In genomic region chr2:31318162-31318561, GRCm38 (mm10) we compare ENCODE assay signal across 15 mouse cellular contexts. TPM values are rescaled to one million over a fixed set of nuclear protein-coding genes. Genes with fewer than 3 reads are reported as not detected.
A peak's percentile ranks its signal among the peaks of the same experiment; 100 is the strongest.
DNase-seq lines count a peak whose midpoint lies in the region; ATAC-seq lines count a peak whose summit lies in the region.
"Had no signal": no experiment of that assay in that cellular context is flagged by ENCODE, and none has a peak within 500 bp of the region (broad histone marks: within the 10 kb centered on the region; RNA-seq: fewer than 3 reads in every experiment).

No protein-coding gene starts in this region.

- ATAC-seq in heart, embryonic 15.5 days (replicated peaks; ENCODE audit: insufficient number of reproducible peaks, insufficient read depth, low FRiP score, low read depth), result peak; percentile 82

- peaks cover 55% of the 10 kb centered on the region for H3K27me3 ChIP-seq in heart, embryonic 15.5 days
- peaks cover 65% of the 10 kb centered on the region for H3K27me3 ChIP-seq in limb, embryonic 10.5 days (ENCODE audit: low read depth, poor library complexity, severe bottlenecking)

- 14% methylated on average over 2 of the region's 2 CpGs for WGBS in heart, embryonic 15.5 days
- WGBS in limb, embryonic 10.5 days, result 16% methylated on average over 2 of the region's 2 CpGs

- no peak overlapping the region for H3K9ac ChIP-seq in heart, embryonic 15.5 days
- H3K9ac ChIP-seq: hindbrain, embryonic 12.5 days; midbrain, embryonic 12.5 days had no signal

- H3K4me1 ChIP-seq in heart, embryonic 15.5 days (replicated peaks), result peaks cover 15% of the 10 kb centered on the region
- peaks cover 22% of the 10 kb centered on the region for H3K4me1 ChIP-seq in limb, embryonic 10.5 days

- no peaks in the 10 kb centered on the region for H3K9me3 ChIP-seq in heart, embryonic 15.5 days (replicated peaks)
- no peaks in the 10 kb centered on the region for H3K9me3 ChIP-seq in limb, embryonic 10.5 days (replicated peaks)
- H3K9me3 ChIP-seq: forebrain, embryonic 10.5 days; hindbrain, embryonic 12.5 days; midbrain, embryonic 12.5 days had no signal

- no peaks in the 10 kb centered on the region for H3K36me3 ChIP-seq in heart, embryonic 15.5 days
- H3K36me3 ChIP-seq in limb, embryonic 10.5 days, result no peaks in the 10 kb centered on the region
- H3K36me3 ChIP-seq: forebrain, embryonic 10.5 days; hindbrain, embryonic 12.5 days; midbrain, embryonic 12.5 days had no signal

- no peak for DNase-seq in heart, adult 11 months
- DNase-seq in adrenal gland, adult 8-10 months, result peak; percentile 27
- DNase-seq in adrenal gland, postnatal 25 days, result peak; percentile 23
- no peak for DNase-seq in limb, embryonic 10.5 days (ENCODE audit: low spot score)
- DNase-seq in right cerebral cortex, adult 18-20 months, result no peak
- no peak for DNase-seq in kidney, adult 18-20 months
- DNase-seq: cerebellum, adult 18-20 months; embryo, embryonic 11 days; kidney, adult 9 months; lung, postnatal 10 days had no signal

- no peak overlapping the region for H3K4me2 ChIP-seq in heart, embryonic 15.5 days
- H3K4me2 ChIP-seq: hindbrain, embryonic 12.5 days; liver, embryonic 11.5 days; midbrain, embryonic 12.5 days had no signal

- H3K4me3 ChIP-seq in heart, embryonic 15.5 days, result no peak overlapping the region
- H3K4me3 ChIP-seq in limb, embryonic 10.5 days, result no peak overlapping the region
- H3K4me3 ChIP-seq: forebrain, embryonic 10.5 days; hindbrain, embryonic 12.5 days; midbrain, embryonic 12.5 days had no signal

- no peak overlapping the region for H3K27ac ChIP-seq in heart, embryonic 15.5 days
- H3K27ac ChIP-seq in limb, embryonic 10.5 days, result peak overlapping the region; percentile 36; the same call in 1 of the 2 replicates
- H3K27ac ChIP-seq: forebrain, embryonic 10.5 days; hindbrain, embryonic 12.5 days; midbrain, embryonic 12.5 days had no signal

RNA-seq across cellular contexts. Expression of gene Hmcn2, which starts 3.9 kb away (rescaled TPM):
- polyA plus RNA-seq in heart, embryonic 15.5 days (2015; fragmentation: Nextera tagmentation; extraction: Ambion mirVana), result 1.0 and 1.1 TPM in 2 replicates
- 1 to 10 TPM in 3 of 4 experiments, under 1 TPM in 1; 0.84 to 2.5 (median 1.4) TPM for total RNA-seq in adrenal gland, adult 8-10 months (2022)
- total RNA-seq in adrenal gland, postnatal 25 days (2021), result 0.76 and 1.9 TPM in 2 replicates
- 0.19 TPM in 1 of 2 replicates, not detected in the other for polyA plus RNA-seq in limb, embryonic 10.5 days (2016; fragmentation: Nextera tagmentation; extraction: Ambion mirVana)
- polyA plus RNA-seq: forebrain, embryonic 10.5 days had no signal

Comparison
In these comparisons a context has a peak if more than half of its experiments do, and no peak if none do; other contexts are left out.
1. DNase-seq: peak in adrenal gland, adult 8-10 months (single experiment) and adrenal gland, postnatal 25 days (single experiment); none in heart, adult 11 months (single experiment), limb, embryonic 10.5 days (single experiment), right cerebral cortex, adult 18-20 months (single experiment) and kidney, adult 18-20 months (single experiment).